Comparison of ENCODE assay signal across 9 mouse cellular contexts in the genomic region with DNA sequence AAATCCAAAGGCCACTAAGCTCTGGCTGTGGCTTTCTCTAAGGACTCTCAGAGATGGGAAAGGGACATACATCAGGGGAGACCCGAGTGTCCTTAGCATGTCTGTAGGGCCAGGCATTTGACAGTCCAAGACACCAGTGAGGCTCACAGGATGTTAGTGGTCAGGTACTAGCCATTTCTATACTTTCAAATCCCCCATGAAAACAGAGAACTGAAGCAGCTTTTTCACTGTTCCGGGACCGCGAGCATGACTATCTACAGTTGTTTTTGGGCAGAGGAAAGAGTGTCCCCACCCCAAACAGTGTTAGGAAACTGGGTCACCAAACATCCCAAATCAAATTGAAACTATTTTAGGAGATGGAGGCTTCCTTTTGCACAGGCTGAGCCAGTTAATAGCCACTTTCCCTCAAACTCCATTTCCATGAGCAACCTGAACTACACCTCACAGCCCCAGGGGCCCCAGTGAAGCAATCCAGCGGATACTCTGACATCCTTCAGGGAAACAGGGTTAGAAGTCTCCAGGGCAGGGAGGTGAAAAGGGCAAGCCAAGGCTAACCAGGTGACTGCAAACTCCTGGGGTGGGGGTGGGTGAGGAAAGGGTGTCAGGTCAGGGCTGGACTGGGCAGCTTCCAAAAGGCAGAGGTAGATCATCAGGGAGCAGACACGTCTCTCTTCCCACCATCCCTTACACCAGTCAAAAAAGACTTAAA. TPM values are rescaled to one million over a fixed set of nuclear protein-coding genes. Genes with fewer than 3 reads are reported as not detected.
A peak's percentile ranks its signal among the peaks of the same experiment; 100 is the strongest.
DNase-seq lines count a peak whose midpoint lies in the region; ATAC-seq and TF ChIP-seq lines count a peak whose summit lies in the region.
"Had no signal": no experiment of that assay in that cellular context is flagged by ENCODE, and none has a peak within 500 bp of the region (broad histone marks: within the 10 kb centered on the region; RNA-seq: fewer than 3 reads in every experiment).

No protein-coding gene starts in this region.

- H3K36me3 ChIP-seq in hindbrain, embryonic 14.5 days (replicated peaks; ENCODE audit: control insufficient read depth, insufficient read depth), result peaks cover 22% of the 10 kb centered on the region
- peaks cover 16% of the 10 kb centered on the region for H3K36me3 ChIP-seq in midbrain, embryonic 14.5 days (ENCODE audit: control insufficient read depth, insufficient read depth, low read length)

- ATAC-seq in hindbrain, embryonic 14.5 days (ENCODE audit: low FRiP score), result no peak
- no peak for ATAC-seq in midbrain, embryonic 14.5 days (ENCODE audit: low FRiP score, low TSS enrichment)

- H3K4me3 ChIP-seq in bone marrow, adult 2 months (replicated peaks; ENCODE audit: control insufficient read depth, low read depth, low read length), result peak overlapping the region; percentile 46
- H3K4me3 ChIP-seq in hindbrain, embryonic 14.5 days (replicated peaks; ENCODE audit: low read length), result peak overlapping the region; percentile 93
- peak overlapping the region; percentile 85 for H3K4me3 ChIP-seq in midbrain, embryonic 14.5 days (replicated peaks; ENCODE audit: low read depth, low read length)

- peaks cover 4% of the 10 kb centered on the region for H3K4me1 ChIP-seq in bone marrow, adult 2 months (ENCODE audit: control insufficient read depth, insufficient read depth, low read length)
- peaks cover 17% of the 10 kb centered on the region for H3K4me1 ChIP-seq in hindbrain, embryonic 14.5 days (replicated peaks; ENCODE audit: control insufficient read depth, insufficient read depth, low read length)
- H3K4me1 ChIP-seq in midbrain, embryonic 14.5 days (ENCODE audit: control insufficient read depth, insufficient read depth, low read length), result peaks cover 21% of the 10 kb centered on the region

- TF ChIP-seq POLR2A in bone marrow, adult 2 months (IDR thresholded peaks at IDR 0.05; ENCODE audit: borderline replicate concordance, control insufficient read depth, low read depth, low read length), result no peak

- intact Hi-C loops in left cerebral cortex, postnatal 25 days (cut with DNase I), result no loop called here

- no peak for TF ChIP-seq CTCF in bone marrow, adult 2 months (IDR thresholded peaks at IDR 0.05; ENCODE audit: control insufficient read depth, insufficient read depth, low read length)

- peak overlapping the region; percentile 91 for H3K4me2 ChIP-seq in hindbrain, embryonic 14.5 days (replicated peaks)
- H3K4me2 ChIP-seq in midbrain, embryonic 14.5 days (ENCODE audit: low read length), result peak overlapping the region; percentile 81

- H3K27me3 ChIP-seq in hindbrain, embryonic 14.5 days (ENCODE audit: control insufficient read depth, insufficient read depth, low read length), result no peaks in the 10 kb centered on the region
- H3K27me3 ChIP-seq in midbrain, embryonic 14.5 days (ENCODE audit: control insufficient read depth, insufficient read depth, low read length), result no peaks in the 10 kb centered on the region

- peak; percentile 38 for DNase-seq in kidney, adult 18-20 months
- no peak for DNase-seq in kidney, postnatal 10 days
- no peak for DNase-seq in hindbrain, embryonic 14.5 days (ENCODE audit: low spot score)
- no peak for DNase-seq in midbrain, embryonic 14.5 days
- DNase-seq in left cerebral cortex, postnatal 25 days (ENCODE audit: low spot score in 2 of 2), result no peak
- DNase-seq in layer of hippocampus, adult 18-20 months (ENCODE audit: low spot score in 2 of 2), result no peak
- no peak for DNase-seq in thymus, adult 18-20 months

- H3K9ac ChIP-seq in hindbrain, embryonic 14.5 days, result peak overlapping the region; percentile 89
- peak overlapping the region; percentile 45; the same call in 1 of the 2 replicates for H3K9ac ChIP-seq in midbrain, embryonic 14.5 days (replicated peaks; ENCODE audit: low read length)

- no peaks in the 10 kb centered on the region for H3K9me3 ChIP-seq in hindbrain, embryonic 14.5 days (ENCODE audit: control insufficient read depth, low read length)
- no peaks in the 10 kb centered on the region for H3K9me3 ChIP-seq in midbrain, embryonic 14.5 days (ENCODE audit: control insufficient read depth, low read length)

- peak overlapping the region; percentile 26 for H3K27ac ChIP-seq in bone marrow, adult 2 months (ENCODE audit: control insufficient read depth, insufficient read depth, low read depth, low read length, poor library complexity)
- H3K27ac ChIP-seq in hindbrain, embryonic 14.5 days, result no peak overlapping the region
- no peak overlapping the region for H3K27ac ChIP-seq in midbrain, embryonic 14.5 days (replicated peaks; ENCODE audit: low read depth, low read length)

- 35% methylated on average over 6 of the region's 6 CpGs for WGBS in bone marrow, adult 2 months
- 60% methylated on average over 6 of the region's 6 CpGs for WGBS in hindbrain, embryonic 14.5 days
- WGBS in midbrain, embryonic 14.5 days, result 64% methylated on average over 6 of the region's 6 CpGs

RNA-seq across cellular contexts. Expression of gene Unc119b, which starts 1.3 kb away (rescaled TPM):
- 3.7 and 7.8 TPM in 2 replicates for polyA plus RNA-seq in bone marrow, adult 2 months (2011; ENCODE audit: insufficient read depth, insufficient read length, low replicate concordance, missing spikeins)
- polyA plus RNA-seq in hindbrain, embryonic 14.5 days (2014; fragmentation: Nextera tagmentation; extraction: Ambion mirVana), result 31.2 and 39.0 TPM in 2 replicates
- polyA plus RNA-seq in midbrain, embryonic 14.5 days (2014; fragmentation: Nextera tagmentation; extraction: Ambion mirVana), result 29.1 and 37.2 TPM in 2 replicates
- 10 to 100 TPM; 27.1 to 28.8 TPM for total RNA-seq in left cerebral cortex, postnatal 25 days (2021)
- total RNA-seq in layer of hippocampus, adult 18-20 months (2021), result 10 to 100 TPM; 28.1 to 30.2 TPM

RNA-seq across cellular contexts. Expression of gene Acads, which starts 14.4 kb away (rescaled TPM):
- 12.0 and 23.7 TPM in 2 replicates for polyA plus RNA-seq in bone marrow, adult 2 months (2011; ENCODE audit: insufficient read depth, insufficient read length, low replicate concordance, missing spikeins)
- 11.1 and 12.5 TPM in 2 replicates for polyA plus RNA-seq in hindbrain, embryonic 14.5 days (2014; fragmentation: Nextera tagmentation; extraction: Ambion mirVana)
- polyA plus RNA-seq in midbrain, embryonic 14.5 days (2014; fragmentation: Nextera tagmentation; extraction: Ambion mirVana), result 13.8 and 14.6 TPM in 2 replicates
- 1 to 10 TPM; 6.8 TPM for total RNA-seq in left cerebral cortex, postnatal 25 days (2021)
- 1 to 10 TPM; 7.5 to 8.1 TPM for total RNA-seq in layer of hippocampus, adult 18-20 months (2021)

RNA-seq across cellular contexts. Expression of gene Mlec, which starts 24.5 kb away (rescaled TPM):
- 25.2 and 56.9 TPM in 2 replicates for polyA plus RNA-seq in bone marrow, adult 2 months (2011; ENCODE audit: insufficient read depth, insufficient read length, low replicate concordance, missing spikeins)
- polyA plus RNA-seq in hindbrain, embryonic 14.5 days (2014; fragmentation: Nextera tagmentation; extraction: Ambion mirVana), result 21.0 and 26.4 TPM in 2 replicates
- polyA plus RNA-seq in midbrain, embryonic 14.5 days (2014; fragmentation: Nextera tagmentation; extraction: Ambion mirVana), result 14.6 and 18.6 TPM in 2 replicates
- 10 to 100 TPM; 86.2 to 87.5 TPM for total RNA-seq in left cerebral cortex, postnatal 25 days (2021)
- 10 to 100 TPM; 92.5 to 95.1 TPM for total RNA-seq in layer of hippocampus, adult 18-20 months (2021)

RNA-seq across cellular contexts. Expression of gene Gm10401, which starts 35.4 kb away (rescaled TPM):
- polyA plus RNA-seq in bone marrow, adult 2 months (2011; ENCODE audit: insufficient read depth, insufficient read length, low replicate concordance, missing spikeins), result not detected in 2 replicates
- polyA plus RNA-seq in hindbrain, embryonic 14.5 days (2014; fragmentation: Nextera tagmentation; extraction: Ambion mirVana), result 49.1 and 53.0 TPM in 2 replicates
- polyA plus RNA-seq in midbrain, embryonic 14.5 days (2014; fragmentation: Nextera tagmentation; extraction: Ambion mirVana), result 59.4 and 72.9 TPM in 2 replicates
- not detected for total RNA-seq in left cerebral cortex, postnatal 25 days (2021)
- total RNA-seq in layer of hippocampus, adult 18-20 months (2021), result not detected
- total RNA-seq: neutrophil, adult 5-6 weeks had no signal
